Mouse (Mus musculus) layer of hippocampus, postnatal 14 days (tissue): Measurements from ENCODE around the gene Tmem263. TPM values are rescaled to one million over a fixed set of nuclear protein-coding genes. Genes with fewer than 3 reads are reported as not detected.

Experiments
- total RNA-seq, 2 experiments: library from RNA; stranded (reverse); gene quantifications; 2 replicates each; pipeline ENCODE4 v1.2.3; 2021

Tmem263 gene
- total RNA-seq, 2 experiments from 2014 or later, result 28.6 to 30.8 TPM

Other genes with a start within 250 kb of the Tmem263 start
- 10 to 100 TPM; 31.9 to 32.4 TPM for gene Ric8b, start 185.0 kb upstream of the Tmem263 start, total RNA-seq
- 1 to 10 TPM; 1.0 to 1.2 TPM for gene Fhl4, start 132 bp upstream of the Tmem263 start, total RNA-seq
- 10 to 100 TPM; 15.7 to 16.9 TPM for gene Mterf2, start 25.4 kb downstream of the Tmem263 start, total RNA-seq
- gene Cry1, start 82.4 kb downstream of the Tmem263 start, total RNA-seq, result 10 to 100 TPM; 11.9 to 12.1 TPM